Mouse (Mus musculus): ENCODE data around the gene Tmem230. TPM values are rescaled to one million over a fixed set of nuclear protein-coding genes. Genes with fewer than 3 reads are reported as not detected.
"Not testable (repeated sequence)": the region's sequence is repeated elsewhere in the genome, so short reads cannot be mapped to it uniquely, and the experiment has no call there.

Gene Tmem230
- polyA plus RNA-seq, 1 experiment = 227 TPM

DNA sequence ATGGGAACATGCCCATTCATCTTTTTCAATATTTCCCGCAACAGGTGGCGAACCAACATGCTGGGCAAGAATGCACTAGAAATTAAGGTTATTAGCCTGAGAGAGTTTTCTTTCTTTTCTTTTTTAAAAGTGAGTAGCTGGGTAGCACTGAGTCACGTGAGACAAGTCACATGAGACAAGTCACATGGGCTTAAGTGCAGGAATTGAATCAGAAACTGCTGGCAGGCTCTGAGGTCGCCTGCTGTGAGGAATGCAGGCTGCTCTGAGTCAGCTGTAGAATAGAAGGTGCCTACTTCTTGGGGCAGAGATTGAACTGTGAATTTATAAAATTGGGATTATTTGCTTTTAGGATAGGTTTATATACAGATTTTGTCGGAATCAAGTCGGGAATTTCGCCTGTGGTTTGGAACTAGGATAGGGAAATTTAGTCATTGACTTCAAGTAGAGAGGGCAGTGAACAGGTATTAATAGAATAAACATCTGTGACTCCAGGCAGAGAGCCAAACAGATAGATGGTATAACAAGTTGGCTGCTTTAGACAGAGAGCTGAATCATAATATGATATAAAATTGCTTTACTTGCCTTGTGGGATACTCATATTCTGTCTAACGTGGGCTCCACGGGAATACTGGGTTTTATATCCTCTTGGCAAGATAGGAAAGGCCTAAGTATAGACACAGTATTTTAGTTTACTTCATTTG is 38.9 kb upstream of the Tmem230 start:
- WGBS = 46% methylated on average over 9 of the region's 9 CpGs
- Histone ChIP-seq H3K36me3 (ENCODE audit: control insufficient read depth, insufficient read depth, low read length) (no peaks in the 10 kb centered on the region), H3K27ac (ENCODE audit: insufficient read depth, low read depth, low read length) (no peak overlapping the region), H3K4me3 (ENCODE audit: low read depth, low read length) (no peak overlapping the region), H3K27me3 (ENCODE audit: control insufficient read depth, insufficient read depth, low read length) (no peaks in the 10 kb centered on the region), H3K4me1 (ENCODE audit: control insufficient read depth, insufficient read depth, insufficient read length, low read length) (peaks cover 22% of the 10 kb centered on the region; the same call in 1 of the 2 replicates)
- TF ChIP-seq POLR2A (IDR thresholded peaks at IDR 0.05; ENCODE audit: low read depth, low read length) = no peak
- no peak for TF ChIP-seq CTCF (IDR thresholded peaks at IDR 0.05; ENCODE audit: extremely low read depth, insufficient read length, insufficient replicate concordance, low read depth, low read length)

DNA sequence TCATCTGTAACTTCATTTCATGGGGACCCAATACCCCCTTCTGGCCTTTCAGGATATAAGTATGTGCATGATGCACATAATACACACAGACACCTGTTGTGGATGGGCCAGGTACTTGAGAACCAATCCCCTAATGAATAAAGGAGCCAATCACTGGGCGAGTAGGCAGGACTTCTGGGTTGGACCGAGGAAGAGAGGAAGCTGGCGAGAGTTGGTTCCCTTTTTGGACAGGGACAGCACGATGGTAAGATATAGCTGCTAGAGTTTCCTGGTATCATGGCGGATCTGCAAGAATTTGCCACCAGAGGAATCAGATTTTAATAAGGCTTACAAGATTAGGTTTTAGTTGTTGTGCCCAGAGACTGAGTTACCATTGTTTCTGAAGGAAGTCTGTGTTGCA is 38.1 kb upstream of the Tmem230 start:
- peaks cover 19% of the 10 kb centered on the region; the same call in 1 of the 2 replicates for H3K4me1 ChIP-seq (ENCODE audit: control insufficient read depth, insufficient read depth, insufficient read length, low read length)
- not testable (repeated sequence) for H3K36me3 ChIP-seq (ENCODE audit: control insufficient read depth, insufficient read depth, low read length); H3K4me3 ChIP-seq (ENCODE audit: low read depth, low read length); H3K27me3 ChIP-seq (ENCODE audit: control insufficient read depth, insufficient read depth, low read length)
- H3K27ac ChIP-seq (ENCODE audit: insufficient read depth, low read depth, low read length) = peak overlapping the region; percentile 30; the same call in 1 of the 2 replicates
- WGBS = 84% methylated on average over 5 of the region's 5 CpGs

DNA sequence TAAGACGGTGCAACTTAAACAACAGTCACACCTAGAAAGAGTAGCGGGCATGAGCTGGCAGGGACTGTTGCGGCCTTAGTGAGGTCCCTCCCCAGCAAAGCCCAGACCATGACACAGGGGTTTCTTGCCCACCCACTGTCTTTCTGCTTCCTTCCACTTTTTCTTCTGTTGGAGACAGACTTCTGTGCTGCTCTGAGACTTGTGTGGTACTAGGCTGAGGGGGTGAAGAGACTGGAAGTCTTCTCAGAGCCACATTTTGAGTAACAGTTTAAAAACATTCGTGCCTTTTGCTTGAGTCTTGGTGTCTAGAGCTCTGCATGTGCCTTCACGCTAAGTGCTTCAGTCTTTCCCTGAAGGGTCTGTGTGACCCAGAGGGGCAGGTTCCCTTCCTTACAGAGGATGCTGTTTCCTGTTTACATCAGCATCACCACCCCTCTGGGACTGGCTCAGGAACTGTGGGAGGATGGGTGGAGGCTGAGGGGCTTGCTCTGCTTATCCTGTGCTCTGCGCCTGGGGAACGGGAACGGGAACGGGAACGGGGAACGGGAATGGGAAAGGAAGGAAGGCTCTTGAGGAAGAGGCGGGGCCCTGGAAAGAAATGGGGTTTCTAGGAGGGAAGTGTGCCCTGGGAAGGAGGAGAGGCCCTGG is 37.0 kb upstream of the Tmem230 start:
- peaks cover 1% of the 10 kb centered on the region; the same call in 1 of the 2 replicates for H3K36me3 ChIP-seq (ENCODE audit: control insufficient read depth, insufficient read depth, low read length)
- H3K27me3 ChIP-seq (ENCODE audit: control insufficient read depth, insufficient read depth, low read length) = no peaks in the 10 kb centered on the region
- TF ChIP-seq CTCF (IDR thresholded peaks at IDR 0.05; ENCODE audit: extremely low read depth, insufficient read length, insufficient replicate concordance, low read depth, low read length) = no peak
- TF ChIP-seq POLR2A (IDR thresholded peaks at IDR 0.05; ENCODE audit: low read depth, low read length) = no peak
- H3K4me3 ChIP-seq (ENCODE audit: low read depth, low read length) = no peak overlapping the region
- 69% methylated on average over 12 of the region's 12 CpGs for WGBS
- H3K4me1 ChIP-seq (ENCODE audit: control insufficient read depth, insufficient read depth, insufficient read length, low read length) = peaks cover 16% of the 10 kb centered on the region; the same call in 1 of the 2 replicates
- peak overlapping the region; percentile 30 for H3K27ac ChIP-seq (ENCODE audit: insufficient read depth, low read depth, low read length)

DNA sequence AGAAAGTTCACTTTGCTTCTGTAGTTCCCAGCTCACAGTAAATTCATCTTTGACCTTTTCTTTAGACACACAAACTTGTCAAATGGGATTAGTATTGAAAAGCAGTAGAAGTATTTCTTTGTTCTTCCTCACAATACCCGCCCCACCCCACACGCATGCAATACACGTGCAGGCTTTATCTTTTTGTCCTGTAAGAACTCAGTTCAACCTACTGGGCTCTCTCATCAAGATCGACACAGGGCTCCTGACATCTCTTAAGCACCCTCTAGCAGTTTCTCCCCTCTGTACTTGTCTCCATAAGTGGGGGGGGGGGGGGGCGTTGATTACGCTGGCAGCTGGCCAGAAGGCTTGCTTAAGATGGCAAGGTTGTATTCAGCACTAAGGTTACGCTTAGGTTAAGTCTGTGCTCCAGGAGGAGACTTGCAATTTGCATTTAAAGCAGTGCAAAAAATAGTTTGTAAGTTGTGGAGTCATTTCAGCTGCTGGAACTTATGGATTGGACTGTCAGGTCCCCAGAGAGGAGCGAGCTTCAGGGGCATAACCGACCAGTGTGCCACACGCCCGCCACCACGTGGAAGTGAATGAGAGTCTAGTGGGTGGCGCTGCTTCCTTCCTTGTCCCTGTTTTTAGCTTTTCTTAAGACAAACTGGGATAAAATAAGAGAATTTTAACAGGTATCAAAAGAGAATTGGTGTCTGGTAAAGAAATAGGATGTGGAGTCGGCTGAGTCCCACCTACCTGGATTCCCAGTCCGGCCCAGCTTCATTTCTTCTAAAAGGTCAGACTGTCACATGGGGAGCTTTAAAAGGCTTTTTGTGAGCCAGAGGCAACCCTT is 35.8 kb upstream of the Tmem230 start:
- Histone ChIP-seq H3K4me1 (ENCODE audit: control insufficient read depth, insufficient read depth, insufficient read length, low read length) (peaks cover 16% of the 10 kb centered on the region; the same call in 1 of the 2 replicates), H3K27ac (ENCODE audit: insufficient read depth, low read depth, low read length) (peak overlapping the region; percentile 19), H3K4me3 (ENCODE audit: low read depth, low read length) (no peak overlapping the region), H3K36me3 (ENCODE audit: control insufficient read depth, insufficient read depth, low read length) (peaks cover 2% of the 10 kb centered on the region; the same call in 1 of the 2 replicates), H3K27me3 (ENCODE audit: control insufficient read depth, insufficient read depth, low read length) (no peaks in the 10 kb centered on the region)
- 50% methylated on average over 15 of the region's 15 CpGs for WGBS
- TF ChIP-seq CTCF (IDR thresholded peaks at IDR 0.05; ENCODE audit: extremely low read depth, insufficient read length, insufficient replicate concordance, low read depth, low read length) = no peak
- TF ChIP-seq POLR2A (IDR thresholded peaks at IDR 0.05; ENCODE audit: low read depth, low read length) = no peak

DNA sequence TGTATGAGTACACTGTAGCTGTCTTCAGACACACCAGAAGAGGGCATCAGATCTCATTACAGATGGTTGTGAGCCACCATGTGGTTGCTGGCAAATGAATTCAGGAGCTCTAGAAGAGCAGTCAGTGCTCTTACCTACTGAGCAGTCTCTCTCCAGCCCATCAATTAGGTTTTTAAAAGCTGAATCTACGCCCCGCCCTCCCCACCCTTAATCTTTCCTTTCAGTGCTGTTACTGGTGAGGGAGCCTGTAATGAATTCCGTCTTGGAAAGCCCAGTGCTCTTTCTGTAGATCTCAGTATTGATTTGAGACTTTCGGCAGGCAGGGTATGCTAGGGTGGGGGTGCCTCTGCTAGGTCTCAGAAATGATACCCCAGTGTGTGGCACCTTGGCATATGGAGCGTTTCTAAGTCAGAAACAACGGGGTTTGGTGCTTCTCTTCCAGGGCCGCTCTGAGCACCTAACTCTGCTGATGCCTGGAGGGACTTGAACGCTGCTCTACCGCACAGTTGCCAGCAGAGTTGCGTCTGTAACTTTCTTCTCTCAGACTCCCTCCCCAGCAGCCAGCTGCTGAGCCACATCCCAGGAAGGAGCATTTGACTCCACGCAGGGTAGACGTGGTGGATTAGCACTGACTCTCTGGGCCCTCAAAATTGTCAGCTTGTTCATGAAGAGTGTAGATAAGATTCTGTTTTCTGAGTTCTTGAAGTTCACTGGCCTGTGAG is 35.0 kb upstream of the Tmem230 start:
- 31% methylated on average over 12 of the region's 12 CpGs for WGBS
- Histone ChIP-seq H3K4me3 (ENCODE audit: low read depth, low read length) (no peak overlapping the region), H3K27ac (ENCODE audit: insufficient read depth, low read depth, low read length) (peak overlapping the region; percentile 19), H3K27me3 (ENCODE audit: control insufficient read depth, insufficient read depth, low read length) (no peaks in the 10 kb centered on the region), H3K4me1 (ENCODE audit: control insufficient read depth, insufficient read depth, insufficient read length, low read length) (peaks cover 16% of the 10 kb centered on the region; the same call in 1 of the 2 replicates), H3K36me3 (ENCODE audit: control insufficient read depth, insufficient read depth, low read length) (peaks cover 3% of the 10 kb centered on the region; the same call in 1 of the 2 replicates)
- TF ChIP-seq CTCF (IDR thresholded peaks at IDR 0.05; ENCODE audit: extremely low read depth, insufficient read length, insufficient replicate concordance, low read depth, low read length) (no peak), POLR2A (IDR thresholded peaks at IDR 0.05; ENCODE audit: low read depth, low read length) (no peak)

DNA sequence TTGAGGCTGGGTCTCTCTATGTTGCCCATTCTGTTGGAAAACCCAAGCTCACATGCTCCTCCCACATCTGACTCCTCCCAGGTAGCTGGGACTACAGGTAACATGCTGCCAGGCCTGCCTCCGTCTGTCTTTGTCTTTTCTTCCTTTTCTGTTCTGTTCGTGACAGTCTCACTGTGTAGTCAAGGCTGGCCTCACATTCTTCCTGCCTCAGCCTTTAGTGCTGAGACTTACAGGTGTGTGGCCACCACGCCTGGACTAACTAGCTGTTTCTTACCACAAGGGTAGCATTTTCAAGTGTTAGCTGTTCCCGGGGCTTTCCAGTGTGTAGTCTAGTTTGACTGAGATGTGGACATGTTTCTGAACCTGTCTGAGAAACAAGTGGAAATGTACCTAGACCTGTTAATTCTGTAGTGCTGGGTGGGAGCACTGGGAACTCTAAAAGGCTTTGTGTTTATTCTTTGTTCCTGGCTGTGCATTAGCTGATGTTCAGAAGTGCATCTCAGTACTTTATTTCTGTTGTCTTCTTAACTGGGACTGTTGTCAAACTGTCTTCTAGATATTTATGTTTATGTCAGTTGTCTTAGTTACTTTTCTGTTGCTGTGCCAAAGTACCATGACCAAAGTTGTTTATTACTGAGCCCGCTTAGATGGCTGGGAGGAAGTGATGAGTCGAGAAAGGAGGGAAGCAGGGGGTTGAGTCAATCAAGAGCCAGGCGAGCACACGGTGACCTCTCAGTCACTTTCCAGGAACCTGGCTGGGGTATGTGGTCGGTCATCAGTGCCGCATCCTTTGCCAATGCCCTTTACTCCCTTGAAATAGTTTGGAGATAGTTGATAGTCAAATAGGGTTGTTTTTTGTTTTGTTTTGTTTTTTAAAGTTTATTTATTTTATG is 34.2 kb upstream of the Tmem230 start:
- TF ChIP-seq POLR2A (IDR thresholded peaks at IDR 0.05; ENCODE audit: low read depth, low read length) = no peak
- TF ChIP-seq CTCF (IDR thresholded peaks at IDR 0.05; ENCODE audit: extremely low read depth, insufficient read length, insufficient replicate concordance, low read depth, low read length) = no peak
- 45% methylated on average over 10 of the region's 10 CpGs for WGBS
- Histone ChIP-seq H3K36me3 (ENCODE audit: control insufficient read depth, insufficient read depth, low read length) (peaks cover 3% of the 10 kb centered on the region; the same call in 1 of the 2 replicates), H3K4me3 (ENCODE audit: low read depth, low read length) (no peak overlapping the region), H3K27me3 (ENCODE audit: control insufficient read depth, insufficient read depth, low read length) (no peaks in the 10 kb centered on the region), H3K27ac (ENCODE audit: insufficient read depth, low read depth, low read length) (peak overlapping the region; percentile 52), H3K4me1 (ENCODE audit: control insufficient read depth, insufficient read depth, insufficient read length, low read length) (peaks cover 16% of the 10 kb centered on the region; the same call in 1 of the 2 replicates)

Data from small intestine, adult 2 months (tissue).